Mouse (Mus musculus) adrenal gland, postnatal 36 days (tissue): Measurements from ENCODE around the gene Gphn. TPM values are rescaled to one million over a fixed set of nuclear protein-coding genes. Genes with fewer than 3 reads are reported as not detected.
"Not testable (repeated sequence)": the region's sequence is repeated elsewhere in the genome, so short reads cannot be mapped to it uniquely, and the experiment has no call there.

ENCODE experiments used
- DNase-seq, 2 experiments: peaks; one replicate each; pipeline ENCODE4 v3.0.0; 2021; ENCODE audit warnings: mixed read lengths in 1 of 2
- total RNA-seq, 2 experiments: library from RNA; stranded (reverse); gene quantifications; 2 replicates each; pipeline ENCODE4 v1.2.3; 2021

Gene Gphn
- total RNA-seq, 2 experiments from 2014 or later = 24.1 to 38.3 TPM

GRCm38 (mm10) chr12:78332107-78332506 is 105.9 kb downstream of the Gphn start:
- DNase-seq = peak; percentile 59 to 76

GRCm38 (mm10) chr12:78356472-78356871 is 130.3 kb downstream of the Gphn start:
- DNase-seq = no peak

- DNase-seq = no peak
Observed at GRCm38 (mm10) chr12:78389267-78389666, 163.1 kb downstream of the Gphn start.

GRCm38 (mm10) chr12:78395297-78395696 is 169.1 kb downstream of the Gphn start:
- DNase-seq = no peak

- not testable (repeated sequence) for DNase-seq
Observed at GRCm38 (mm10) chr12:78407518-78407917, 181.3 kb downstream of the Gphn start.

- no peak for DNase-seq
Observed at GRCm38 (mm10) chr12:78522176-78522575, 296.0 kb downstream of the Gphn start.

- no peak for DNase-seq
Observed at GRCm38 (mm10) chr12:78522804-78523394, 296.7 kb downstream of the Gphn start.

- not testable (repeated sequence) for DNase-seq
Observed at GRCm38 (mm10) chr12:78537590-78537989, 311.4 kb downstream of the Gphn start.

GRCm38 (mm10) chr12:78550913-78551312 is 324.7 kb downstream of the Gphn start:
- DNase-seq = no peak

- DNase-seq = no peak
Observed at GRCm38 (mm10) chr12:78631816-78632215, 405.6 kb downstream of the Gphn start.

- no peak for DNase-seq
Observed at GRCm38 (mm10) chr12:78639466-78639865, 413.3 kb downstream of the Gphn start.

- peak; percentile 5 to 21 for DNase-seq
Observed at GRCm38 (mm10) chr12:78640086-78640485, 413.9 kb downstream of the Gphn start.

GRCm38 (mm10) chr12:78641220-78641619 is 415.0 kb downstream of the Gphn start:
- DNase-seq = no peak

- DNase-seq = no peak
Observed at GRCm38 (mm10) chr12:78643691-78644090, 417.5 kb downstream of the Gphn start.

- no peak for DNase-seq
Observed at GRCm38 (mm10) chr12:78645282-78645681, 419.1 kb downstream of the Gphn start.

GRCm38 (mm10) chr12:78659718-78660304 is 433.6 kb downstream of the Gphn start:
- no peak for DNase-seq

GRCm38 (mm10) chr12:78678101-78678806 is 452.1 kb downstream of the Gphn start:
- DNase-seq = no peak

GRCm38 (mm10) chr12:78678807-78679189 is 452.6 kb downstream of the Gphn start:
- no peak for DNase-seq

- no peak for DNase-seq
Observed at GRCm38 (mm10) chr12:78681048-78681447, 454.9 kb downstream of the Gphn start.

GRCm38 (mm10) chr12:78682279-78682678 is 456.1 kb downstream of the Gphn start:
- DNase-seq = no peak

- DNase-seq = no peak
Observed at GRCm38 (mm10) chr12:78685669-78686215, 459.6 kb downstream of the Gphn start.

GRCm38 (mm10) chr12:78688876-78689275 is 462.7 kb downstream of the Gphn start:
- DNase-seq = no peak

GRCm38 (mm10) chr12:78691325-78691724 is 465.1 kb downstream of the Gphn start, which contains the start of gene Fam71d:
Fam71d (plus strand) TSS chr12:78691535.
- no peak for DNase-seq
